Mouse (Mus musculus) cerebellum, adult 2 months (tissue): ENCODE measurements around the gene Tbc1d12.

Source experiments
- CTCF ChIP-seq: fragments of 200-500 bp; IDR thresholded peaks from 2 replicates; pipeline ENCODE4 v1.5.1; 2011; ENCODE audit warnings: low read depth, mild to moderate bottlenecking, control low read depth, low read length, moderate library complexity, borderline replicate concordance; ENCODE audit not compliant: insufficient read depth
- POLR2A ChIP-seq: fragments of 200-500 bp; IDR thresholded peaks from 2 replicates; pipeline ENCODE4 v1.6.1; 2011; ENCODE audit warnings: low read length, control low read depth, borderline replicate concordance; ENCODE audit not compliant: insufficient read depth

DNA sequence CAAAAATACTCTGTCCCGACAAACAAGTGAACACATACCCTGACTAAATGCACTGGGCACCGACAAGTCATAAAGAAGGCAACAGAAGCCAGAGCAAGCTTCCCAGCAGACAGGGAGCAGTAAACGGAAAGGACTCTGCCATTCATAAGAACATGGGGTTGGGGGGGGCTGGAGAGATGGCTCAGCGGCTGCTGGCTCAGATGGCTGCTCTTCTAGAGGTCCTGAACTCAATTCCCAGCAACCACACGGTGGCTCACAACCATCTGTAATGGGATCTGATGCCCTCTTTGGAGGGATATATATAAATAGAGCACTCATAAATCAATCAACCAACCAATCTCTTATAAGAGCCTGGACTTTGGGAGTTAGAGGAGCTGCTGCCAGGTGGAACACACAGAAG is 39.8 kb upstream of the Tbc1d12 start:
- TF ChIP-seq CTCF (no peak), POLR2A (no peak)
